Mouse (Mus musculus): ENCODE results near the gene Gm436. TPM values are rescaled to one million over a fixed set of nuclear protein-coding genes. Genes with fewer than 3 reads are reported as not detected.

Gm436 gene
- not detected in 2 replicates for polyA plus RNA-seq (2015; fragmentation: Nextera tagmentation; extraction: Ambion mirVana)

- ATAC-seq (ENCODE audit: low read depth) (no peak), DNase-seq (no peak)
- Histone ChIP-seq H3K27ac (no peak within 1 kb of the TSS), H3K4me2 (no peak within 1 kb of the TSS), H3K36me3 (no peaks in the 10 kb centered on the region), H3K4me1 (replicated peaks) (no peaks in the 10 kb centered on the region), H3K27me3 (no peaks in the 10 kb centered on the region), H3K9me3 (replicated peaks) (no peaks in the 10 kb centered on the region), H3K9ac (no peak within 1 kb of the TSS), H3K4me3 (replicated peaks) (no peak within 1 kb of the TSS)
- 28% methylated on average over 2 of the region's 2 CpGs for WGBS (ENCODE audit: insufficient replicate concordance)
These were observed at the start of gene Gm436 for GRCm38 (mm10) chr4:144686268-144686667. Gene Gm436, minus strand, starts transcription at chr4:144686368.

GRCm38 (mm10) chr4:144721304-144721703, 35.1 kb upstream of the Gm436 start, which contains the start of gene Gm13178:
Gene Gm13178, minus strand, starts transcription at chr4:144721404.
- 47% methylated on average over 1 of the region's 1 CpGs for WGBS (ENCODE audit: insufficient replicate concordance)
- Histone ChIP-seq H3K4me3 (replicated peaks) (no peak within 1 kb of the TSS), H3K27me3 (no peaks in the 10 kb centered on the region), H3K9ac (no peak within 1 kb of the TSS), H3K27ac (no peak within 1 kb of the TSS), H3K36me3 (no peaks in the 10 kb centered on the region), H3K4me1 (replicated peaks) (no peaks in the 10 kb centered on the region), H3K4me2 (no peak within 1 kb of the TSS), H3K9me3 (replicated peaks) (no peaks in the 10 kb centered on the region)
- DNase-seq (no peak), ATAC-seq (ENCODE audit: low read depth) (no peak)

DNA sequence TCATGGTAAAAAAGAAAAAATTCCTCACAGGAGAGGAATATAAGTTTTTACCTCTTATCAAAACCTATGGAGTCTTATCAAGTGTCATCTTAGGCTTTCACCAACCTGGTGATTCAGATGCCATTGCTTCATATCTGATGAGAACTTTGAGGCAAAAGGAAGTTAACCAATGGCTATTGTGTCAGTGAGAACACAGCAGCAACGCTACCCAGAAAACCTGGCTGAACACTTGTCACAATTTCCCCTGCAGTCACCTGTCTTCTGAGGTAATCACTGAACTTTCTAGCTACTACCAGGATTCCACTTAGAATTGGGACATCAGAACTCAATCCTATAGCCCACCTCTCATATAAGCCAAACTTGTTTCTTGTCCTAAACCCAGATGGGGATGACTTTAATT, 33.5 kb upstream of the Gm436 start:
- ATAC-seq (ENCODE audit: low read depth), result no peak
- Histone ChIP-seq H3K4me1 (replicated peaks) (no peaks in the 10 kb centered on the region), H3K27ac (no peak overlapping the region), H3K27me3 (no peaks in the 10 kb centered on the region), H3K4me2 (no peak overlapping the region), H3K4me3 (replicated peaks) (no peak overlapping the region), H3K9me3 (replicated peaks) (0 out of 2 replicates have a peak, but pooled peaks cover 2% of the 10 kb centered on the region), H3K36me3 (no peaks in the 10 kb centered on the region), H3K9ac (no peak overlapping the region)
- DNase-seq, result no peak
- 50% methylated on average over 1 of the region's 1 CpGs for WGBS (ENCODE audit: insufficient replicate concordance)

- 47% methylated on average over 1 of the region's 1 CpGs for WGBS (ENCODE audit: insufficient replicate concordance)
- Histone ChIP-seq H3K4me1 (replicated peaks) (no peaks in the 10 kb centered on the region), H3K27me3 (no peaks in the 10 kb centered on the region), H3K27ac (no peak overlapping the region), H3K36me3 (no peaks in the 10 kb centered on the region), H3K4me2 (no peak overlapping the region), H3K9ac (no peak overlapping the region), H3K9me3 (replicated peaks) (0 out of 2 replicates have a peak, but pooled peaks cover 2% of the 10 kb centered on the region), H3K4me3 (replicated peaks) (no peak overlapping the region)
- ATAC-seq (ENCODE audit: low read depth) (no peak), DNase-seq (no peak)
These were observed 32.1 kb upstream of the Gm436 start for GRCm38 (mm10) chr4:144718288-144718687.

GRCm38 (mm10) chr4:144638263-144638662, 47.9 kb downstream of the Gm436 start:
- no peaks in the 10 kb centered on the region for H3K27me3 ChIP-seq
- H3K9me3 ChIP-seq (replicated peaks), result peaks cover 6% of the 10 kb centered on the region
- ATAC-seq (ENCODE audit: low read depth) (no peak), DNase-seq (no peak)
- H3K4me3 ChIP-seq (replicated peaks), result no peak overlapping the region
- no peak overlapping the region for H3K4me2 ChIP-seq
- H3K4me1 ChIP-seq (replicated peaks), result no peaks in the 10 kb centered on the region
- no peak overlapping the region for H3K27ac ChIP-seq
- no peaks in the 10 kb centered on the region for H3K36me3 ChIP-seq
- H3K9ac ChIP-seq, result no peak overlapping the region

Other genes with a start within 250 kb of the Gm436 start
- not detected in 2 replicates for gene 1700012P22Rik, start 247.6 kb downstream of the Gm436 start, polyA plus RNA-seq (2015; fragmentation: Nextera tagmentation; extraction: Ambion mirVana)
- gene Gm9944, start 233.1 kb downstream of the Gm436 start, polyA plus RNA-seq (2015; fragmentation: Nextera tagmentation; extraction: Ambion mirVana), result not detected in 2 replicates
- gene Aadacl3, start 222.6 kb downstream of the Gm436 start, polyA plus RNA-seq (2015; fragmentation: Nextera tagmentation; extraction: Ambion mirVana), result not detected in 2 replicates
- not detected in 2 replicates for gene 9430007A20Rik, start 166.5 kb downstream of the Gm436 start, polyA plus RNA-seq (2015; fragmentation: Nextera tagmentation; extraction: Ambion mirVana)
- gene Gm13124, start 121.2 kb downstream of the Gm436 start, polyA plus RNA-seq (2015; fragmentation: Nextera tagmentation; extraction: Ambion mirVana), result not detected in 2 replicates
- not detected in 2 replicates for gene Aadacl4, start 72.7 kb downstream of the Gm436 start, polyA plus RNA-seq (2015; fragmentation: Nextera tagmentation; extraction: Ambion mirVana)
- gene Gm13178, start 35.0 kb upstream of the Gm436 start, polyA plus RNA-seq (2015; fragmentation: Nextera tagmentation; extraction: Ambion mirVana), result not detected in 2 replicates
- not detected in 2 replicates for gene Gm438, start 100.2 kb upstream of the Gm436 start, polyA plus RNA-seq (2015; fragmentation: Nextera tagmentation; extraction: Ambion mirVana)
- 25.0 and 31.3 TPM in 2 replicates for gene Dhrs3, start 206.5 kb upstream of the Gm436 start, polyA plus RNA-seq (2015; fragmentation: Nextera tagmentation; extraction: Ambion mirVana)